Mouse (Mus musculus) bone marrow macrophage, adult 2 months (primary cell): ENCODE measurements around the gene Rnf215.

Experiments used
- CTCF ChIP-seq: IDR thresholded peaks from 2 replicates; pipeline ENCODE4 v1.5.1; 2012; ENCODE audit warnings: low read depth, mild to moderate bottlenecking, low read length, moderate library complexity
- POLR2A ChIP-seq: IDR thresholded peaks from 2 replicates; pipeline ENCODE4 v1.6.1; 2012; ENCODE audit warnings: mild to moderate bottlenecking, low read depth, low read length, borderline replicate concordance

DNA sequence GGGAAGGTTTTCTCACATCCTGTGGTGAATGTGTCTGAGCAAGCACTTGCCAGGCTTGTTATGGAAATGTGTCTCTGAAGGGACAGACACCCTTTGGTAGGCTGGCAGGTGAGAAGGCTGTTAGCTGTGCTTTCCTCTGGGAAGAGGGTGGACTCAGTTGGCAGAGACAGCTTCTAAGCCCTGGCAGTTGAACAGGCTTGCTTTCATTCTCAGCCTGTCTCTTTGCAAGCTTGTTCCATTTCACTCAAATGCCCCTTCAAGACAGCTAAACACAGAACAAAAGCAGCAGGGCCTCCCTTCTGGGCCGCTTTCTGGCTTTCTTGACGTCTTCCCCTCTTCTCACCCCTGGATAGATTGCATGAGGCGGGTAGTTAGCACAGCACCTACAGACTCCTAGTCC, 35.6 kb upstream of the Rnf215 start:
- no peak for TF ChIP-seq POLR2A
- TF ChIP-seq CTCF, result no peak
